Mouse (Mus musculus) C2C12 (cell line): ENCODE measurements around the gene Ccdc18. TPM values are rescaled to one million over a fixed set of nuclear protein-coding genes. Genes with fewer than 3 reads are reported as not detected.
"Not testable (repeated sequence)": the region's sequence is repeated elsewhere in the genome, so short reads cannot be mapped to it uniquely, and the experiment has no call there.

Experiments used
- H3K27me3 ChIP-seq: one replicate; pipeline ENCODE4 v1.6.1; 2011; ENCODE audit not compliant: control insufficient read depth, insufficient read depth, insufficient read length
- H3K36me3 ChIP-seq: one replicate; pipeline ENCODE4 v1.6.1; 2011; ENCODE audit not compliant: control insufficient read depth, insufficient read depth
- H3K4me3 ChIP-seq: one replicate; pipeline ENCODE4 v1.5.1; 2011; ENCODE audit warnings: mild to moderate bottlenecking, control low read depth; ENCODE audit not compliant: poor library complexity, insufficient read depth, severe bottlenecking
- H3K79me2 ChIP-seq: one replicate; pipeline ENCODE4 v1.6.1; 2011; ENCODE audit not compliant: control insufficient read depth, insufficient read depth
- H3K79me3 ChIP-seq: one replicate; pipeline ENCODE4 v1.6.1; 2011; ENCODE audit warnings: low read depth, control low read depth
- H3ac ChIP-seq: one replicate; pipeline ENCODE3; 2011; ENCODE audit warnings: low read depth; ENCODE audit not compliant: control insufficient read depth, insufficient read length
- CEBPB ChIP-seq: IDR thresholded peaks from one replicate; pipeline ENCODE4 v1.6.1; 2011; ENCODE audit warnings: low read depth, mild to moderate bottlenecking, control low read depth, moderate library complexity
- CTCF ChIP-seq: IDR thresholded peaks from one replicate; pipeline ENCODE4 v1.5.1; 2011; ENCODE audit not compliant: control insufficient read depth, insufficient read depth, insufficient read length
- FOSL1 ChIP-seq: IDR thresholded peaks from one replicate; pipeline ENCODE4 v1.8.0; 2011; ENCODE audit warnings: mild to moderate bottlenecking, low read length; ENCODE audit not compliant: poor library complexity, insufficient read depth, severe bottlenecking
- MAX ChIP-seq: IDR thresholded peaks from one replicate; pipeline ENCODE4 v1.6.1; 2011; ENCODE audit warnings: mild to moderate bottlenecking, control low read depth
- MYOD1 ChIP-seq: IDR thresholded peaks from one replicate; pipeline ENCODE4 v1.6.1; 2011; ENCODE audit warnings: low read depth; ENCODE audit not compliant: control insufficient read depth, insufficient read length
- MYOG ChIP-seq: IDR thresholded peaks from one replicate; pipeline ENCODE4 v1.6.1; 2011; ENCODE audit not compliant: control insufficient read depth, insufficient read length; ENCODE audit errors: extremely low read depth
- USF1 ChIP-seq: IDR thresholded peaks from one replicate; pipeline ENCODE4 v1.6.1; 2011; ENCODE audit warnings: low read depth, mild to moderate bottlenecking, control low read depth, moderate library complexity
- polyA plus RNA-seq: library from polyadenylated mRNA; unstranded; fragments of >200 nt; fragmentation: generic; extraction: Trizol; gene quantifications from one replicate; pipeline ENCODE4 v1.2.1, GENCODE M21; 2012; ENCODE audit warnings: missing spikeins

The Ccdc18 gene
- polyA plus RNA-seq, 1 experiment, result 0.55 TPM

DNA sequence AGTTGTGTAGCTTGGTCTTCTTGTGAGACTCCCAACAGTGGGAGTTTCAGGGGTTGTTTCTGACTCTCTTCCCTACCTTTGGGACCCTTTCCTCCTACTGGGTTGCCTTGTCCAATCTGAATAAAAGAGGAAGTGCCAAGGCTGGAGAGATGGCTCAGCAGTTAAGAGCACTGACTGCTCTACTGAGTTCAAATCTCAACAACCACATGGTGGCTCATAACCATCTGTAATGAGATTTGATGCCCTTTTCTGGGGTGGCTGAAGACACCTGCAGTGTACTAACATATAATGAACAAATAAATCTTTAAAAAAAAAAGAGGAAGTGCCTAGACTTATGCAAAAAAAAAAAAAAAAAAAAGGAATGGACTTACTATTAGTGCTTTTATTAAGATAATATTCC is 91.4 kb downstream of the Ccdc18 start:
- H3K4me3 ChIP-seq, result no peak overlapping the region
- no peaks in the 10 kb centered on the region for H3K79me3 ChIP-seq
- H3K79me2 ChIP-seq, result no peaks in the 10 kb centered on the region
- H3K27me3 ChIP-seq, result no peaks in the 10 kb centered on the region
- H3ac ChIP-seq, result no peak overlapping the region
- TF ChIP-seq MAX, result no peak
- TF ChIP-seq MYOG, result no peak
- no peak for TF ChIP-seq CTCF
- no peak for TF ChIP-seq USF1
- no peak for TF ChIP-seq CEBPB
- H3K36me3 ChIP-seq, result no peaks in the 10 kb centered on the region

DNA sequence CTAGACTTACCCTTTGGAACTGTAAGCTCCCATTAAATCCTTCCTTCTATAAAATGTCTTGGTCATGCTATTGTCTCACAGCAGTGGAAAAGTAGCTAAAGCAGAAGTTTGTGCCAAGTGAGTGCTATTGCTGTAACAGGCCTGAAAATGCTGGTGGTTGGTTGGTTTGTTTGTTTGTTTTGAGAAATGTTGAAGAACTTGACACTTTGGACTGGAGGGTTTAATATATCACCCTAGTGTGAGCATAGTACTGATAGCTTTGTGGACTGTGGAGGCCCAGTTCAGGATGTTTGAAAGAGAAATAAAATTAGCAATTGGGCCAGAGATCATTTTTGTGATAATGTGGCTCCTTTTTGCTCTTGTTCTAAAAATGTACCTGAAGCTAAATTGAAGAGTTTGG is 93.5 kb downstream of the Ccdc18 start:
- Histone ChIP-seq H3K27me3 (no peaks in the 10 kb centered on the region), H3ac (no peak overlapping the region), H3K4me3 (no peak overlapping the region), H3K79me2 (no peaks in the 10 kb centered on the region), H3K79me3 (no peaks in the 10 kb centered on the region), H3K36me3 (no peaks in the 10 kb centered on the region)
- no peak for TF ChIP-seq CEBPB
- no peak for TF ChIP-seq CTCF
- no peak for TF ChIP-seq MYOD1

DNA sequence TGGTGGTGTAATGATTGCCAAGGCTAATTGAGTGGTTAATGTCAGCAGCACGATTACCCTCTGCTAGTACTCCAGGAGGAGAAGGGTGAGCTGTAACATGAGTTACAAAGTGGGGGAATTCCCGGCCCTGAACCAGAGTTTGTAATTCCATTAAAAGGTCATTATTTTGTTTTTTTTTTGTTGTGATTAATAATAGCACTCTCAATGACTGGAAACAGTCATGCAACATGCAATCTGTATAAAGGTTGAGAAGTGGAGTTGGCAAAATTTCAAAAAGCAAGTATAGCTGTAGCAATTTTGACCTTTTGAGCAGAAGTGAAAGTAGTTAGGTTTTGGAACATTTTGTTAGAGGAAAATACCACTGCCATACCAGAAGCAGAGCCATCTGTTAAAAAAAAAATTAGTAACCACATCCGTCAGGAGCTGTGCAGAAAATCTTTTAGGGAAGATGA is 113.7 kb downstream of the Ccdc18 start:
- Histone ChIP-seq H3K79me2 (no peaks in the 10 kb centered on the region), H3K79me3 (no peaks in the 10 kb centered on the region), H3K4me3 (no peak overlapping the region), H3ac (no peak overlapping the region), H3K27me3 (no peaks in the 10 kb centered on the region), H3K36me3 (no peaks in the 10 kb centered on the region)
- no peak for TF ChIP-seq MAX
- TF ChIP-seq CEBPB, result no peak
- no peak for TF ChIP-seq CTCF
- TF ChIP-seq USF1, result no peak
- no peak for TF ChIP-seq MYOD1
- TF ChIP-seq MYOG, result no peak
- no peak for TF ChIP-seq FOSL1

DNA sequence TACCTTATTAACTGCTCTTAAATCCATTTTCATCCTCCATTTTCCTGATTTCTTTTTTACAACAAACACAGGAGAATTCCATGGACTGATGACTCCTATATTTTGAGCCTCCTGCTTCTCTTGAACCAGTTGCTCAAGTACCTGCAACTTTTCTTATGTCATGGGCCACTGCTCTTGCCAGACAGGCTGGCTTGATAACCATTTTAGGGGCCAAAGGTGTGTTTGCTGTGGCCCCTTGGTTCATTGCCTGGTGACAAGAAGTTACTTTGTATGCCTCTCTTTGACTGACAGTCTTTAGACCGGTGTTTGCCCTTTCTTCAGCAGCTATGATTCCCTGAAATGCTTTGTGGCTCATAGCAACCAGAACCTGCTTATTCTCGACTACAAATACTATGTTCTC is 117.4 kb downstream of the Ccdc18 start:
- no peaks in the 10 kb centered on the region for H3K36me3 ChIP-seq
- no peak overlapping the region for H3K4me3 ChIP-seq
- no peaks in the 10 kb centered on the region for H3K27me3 ChIP-seq
- H3ac ChIP-seq, result no peak overlapping the region
- no peaks in the 10 kb centered on the region for H3K79me3 ChIP-seq
- no peaks in the 10 kb centered on the region for H3K79me2 ChIP-seq
- TF ChIP-seq MAX (no peak), USF1 (no peak), MYOG (no peak), CEBPB (no peak), FOSL1 (no peak), CTCF (no peak), MYOD1 (no peak)

DNA sequence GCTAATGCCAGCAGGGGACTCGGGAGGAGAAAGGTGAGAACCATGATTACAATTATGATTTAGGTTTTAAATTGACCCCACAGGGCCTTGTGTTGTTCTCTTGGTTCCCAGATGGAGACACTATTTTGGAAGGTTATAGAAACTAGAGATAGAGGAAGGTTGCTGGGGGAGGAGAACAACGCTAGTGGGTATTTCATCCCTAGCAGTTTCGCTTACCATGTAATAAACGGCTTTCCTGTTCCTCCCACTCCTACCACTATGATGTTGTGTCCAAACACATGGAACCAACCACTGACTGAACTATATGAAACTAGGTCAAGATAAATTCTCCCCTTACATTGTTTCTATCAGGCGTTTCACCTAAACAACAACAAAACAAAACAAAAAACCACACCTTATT is 122.6 kb downstream of the Ccdc18 start:
- no peak overlapping the region for H3K4me3 ChIP-seq
- no peak overlapping the region for H3ac ChIP-seq
- H3K27me3 ChIP-seq, result no peaks in the 10 kb centered on the region
- H3K79me3 ChIP-seq, result no peaks in the 10 kb centered on the region
- no peaks in the 10 kb centered on the region for H3K79me2 ChIP-seq
- TF ChIP-seq MYOD1, result no peak
- TF ChIP-seq MYOG, result no peak
- no peak for TF ChIP-seq USF1
- TF ChIP-seq CEBPB, result no peak
- TF ChIP-seq FOSL1, result no peak
- no peak for TF ChIP-seq CTCF
- no peak for TF ChIP-seq MAX
- H3K36me3 ChIP-seq, result no peaks in the 10 kb centered on the region

DNA sequence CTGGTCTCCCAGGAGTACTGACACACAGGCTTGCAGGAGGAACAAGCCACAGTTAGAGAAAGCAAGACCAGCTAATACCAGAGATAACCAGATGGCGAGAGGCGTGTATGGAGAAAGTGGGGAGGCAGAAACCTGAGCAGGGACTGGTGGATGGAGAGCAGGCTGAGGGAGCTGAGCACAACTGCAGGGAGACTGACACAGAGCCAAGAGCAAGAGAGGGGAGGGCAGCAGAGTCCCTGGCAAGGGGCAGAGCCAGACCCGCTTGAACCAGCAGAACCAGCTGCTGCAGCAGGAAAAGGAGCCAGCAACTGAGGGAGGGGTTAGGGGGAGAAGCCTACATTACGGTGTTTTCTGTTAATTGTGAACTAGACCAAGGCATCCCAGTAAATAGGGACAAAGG is 130.0 kb downstream of the Ccdc18 start:
- Histone ChIP-seq H3K36me3 (no peaks in the 10 kb centered on the region), H3K27me3 (no peaks in the 10 kb centered on the region), H3ac (no peak overlapping the region), H3K4me3 (no peak overlapping the region), H3K79me3 (no peaks in the 10 kb centered on the region), H3K79me2 (no peaks in the 10 kb centered on the region)
- TF ChIP-seq CTCF, result no peak
- TF ChIP-seq MYOD1, result no peak
- TF ChIP-seq FOSL1, result no peak
- no peak for TF ChIP-seq USF1
- no peak for TF ChIP-seq MYOG
- no peak for TF ChIP-seq CEBPB
- TF ChIP-seq MAX, result no peak

DNA sequence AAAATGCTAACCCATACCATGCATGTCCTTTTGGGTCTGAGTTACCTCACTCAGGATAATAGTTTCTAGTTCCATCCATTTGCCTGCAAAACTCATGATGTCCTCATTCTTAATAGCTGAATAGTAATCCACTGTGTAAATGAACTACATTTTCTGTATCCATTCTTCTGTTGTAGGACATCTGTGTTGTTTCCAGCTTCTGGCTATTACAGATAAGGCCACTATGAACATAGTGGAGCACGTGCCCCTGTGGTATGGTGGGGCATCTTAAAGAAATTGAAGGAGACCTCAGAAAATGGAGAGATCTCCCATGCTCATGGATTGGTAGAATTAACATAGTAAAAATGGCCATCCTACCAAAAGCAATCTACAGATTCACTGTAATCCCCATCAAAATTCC is 131.1 kb downstream of the Ccdc18 start:
- not testable (repeated sequence) for H3K79me2 ChIP-seq, H3K36me3 ChIP-seq, H3K4me3 ChIP-seq, H3K27me3 ChIP-seq, H3K79me3 ChIP-seq, H3ac ChIP-seq
